Mouse (Mus musculus) myocyte (in vitro differentiated cells): ENCODE data around the gene Zfp142.

Experiments used
- CEBPB ChIP-seq: IDR thresholded peaks from 2 replicates; pipeline ENCODE4 v1.6.1; 2011; ENCODE audit warnings: mild to moderate bottlenecking, moderate library complexity; ENCODE audit not compliant: poor library complexity, insufficient read depth, severe bottlenecking
- E2F4 ChIP-seq: IDR thresholded peaks from one replicate; pipeline ENCODE4 v1.6.1; 2011; ENCODE audit warnings: mild to moderate bottlenecking, control low read depth, moderate library complexity; ENCODE audit not compliant: insufficient read depth
- MAX ChIP-seq: IDR thresholded peaks from one replicate; pipeline ENCODE4 v1.6.1; 2011; ENCODE audit warnings: low read depth, mild to moderate bottlenecking, control low read depth
- MYOD1 ChIP-seq, 3 experiments: IDR thresholded peaks; one replicate each; pipeline ENCODE4 v1.6.1; 2011; ENCODE audit warnings: control low read depth in 2 of 3, low read depth in 2 of 3, mild to moderate bottlenecking in 2 of 3, moderate library complexity in 1 of 3; ENCODE audit not compliant: insufficient read length in 2 of 3, control insufficient read depth in 1 of 3
- MYOG ChIP-seq, 3 experiments: IDR thresholded peaks; one replicate each; pipeline ENCODE4 v1.6.1; 2011; ENCODE audit warnings: control low read depth in 2 of 3, low read depth in 2 of 3, mild to moderate bottlenecking in 2 of 3; ENCODE audit not compliant: insufficient read length in 2 of 3, control insufficient read depth in 1 of 3, insufficient read depth in 1 of 3
- POLR2A ChIP-seq: IDR thresholded peaks from one replicate; pipeline ENCODE4 v1.6.1; 2011; ENCODE audit warnings: low read depth, mild to moderate bottlenecking, control low read depth, moderate library complexity; ENCODE audit not compliant: insufficient read length
- POLR2AphosphoS2 ChIP-seq: IDR thresholded peaks from one replicate; pipeline ENCODE4 v1.6.1; 2011; ENCODE audit warnings: low read depth, control low read depth; ENCODE audit not compliant: insufficient read length
- REST ChIP-seq: IDR thresholded peaks from one replicate; pipeline ENCODE4 v1.6.1; 2011; ENCODE audit warnings: mild to moderate bottlenecking, control low read depth, moderate library complexity; ENCODE audit not compliant: insufficient read depth, insufficient read length
- SRF ChIP-seq: IDR thresholded peaks from one replicate; pipeline ENCODE4 v1.6.1; 2011; ENCODE audit warnings: low read depth; ENCODE audit not compliant: control insufficient read depth, insufficient read length
- TCF12 ChIP-seq: IDR thresholded peaks from one replicate; pipeline ENCODE4 v1.6.1; 2011; ENCODE audit warnings: mild to moderate bottlenecking, control low read depth; ENCODE audit not compliant: poor library complexity, insufficient read depth, severe bottlenecking
- TCF3 ChIP-seq: IDR thresholded peaks from one replicate; pipeline ENCODE4 v1.6.1; 2011; ENCODE audit warnings: low read depth, control low read depth; ENCODE audit not compliant: insufficient read length
- USF1 ChIP-seq: IDR thresholded peaks from one replicate; pipeline ENCODE4 v1.6.1; 2011; ENCODE audit warnings: low read depth, mild to moderate bottlenecking, control low read depth, moderate library complexity

DNA sequence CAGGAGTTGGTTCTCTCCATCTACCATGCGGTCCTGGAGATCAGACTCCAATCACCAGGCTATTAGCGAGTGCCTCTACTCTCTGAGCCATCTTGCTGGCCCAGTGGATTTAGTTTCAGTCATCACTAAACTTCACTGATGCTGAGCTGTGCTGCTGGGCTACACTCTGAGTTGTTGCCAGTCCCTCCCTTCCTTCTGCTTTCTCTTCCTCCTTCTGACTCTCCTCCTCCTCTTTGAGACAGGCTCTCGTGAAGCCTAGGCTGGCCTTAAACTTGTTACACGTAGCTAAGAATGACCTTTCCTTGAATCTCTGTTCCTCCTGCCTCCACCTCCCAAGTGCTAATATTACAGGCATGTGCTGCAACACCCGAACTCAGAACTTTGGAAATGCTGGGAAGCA is 29.0 kb downstream of the Zfp142 start:
- TF ChIP-seq POLR2AphosphoS2 (no peak), MYOD1 (IDR thresholded peaks at IDR 0.05; ENCODE audit: control insufficient read depth in 1 of 3, insufficient read length in 2 of 3, low read depth in 2 of 3) (no peak), POLR2A (no peak), MYOG (IDR thresholded peaks at IDR 0.05; ENCODE audit: control insufficient read depth in 1 of 3, insufficient read depth in 1 of 3, insufficient read length in 2 of 3, low read depth in 2 of 3) (no peak), USF1 (no peak), SRF (no peak), REST (no peak), MAX (no peak), TCF3 (no peak), E2F4 (no peak), TCF12 (no peak), CEBPB (no peak)
